Mouse (Mus musculus): ENCODE measurements at regions not wholly inside any gene's neighbourhood (a gene's known extent, or its start where the extent isn't known, plus 50 kb on each side); places are given as distances from the start of the nearest gene placed in this dataset.

- DNase-seq (ENCODE audit: low read depth) = no peak
Measured at GRCm38 (mm10) chr9:62590407-62591195, 53.8 kb upstream of the Coro2b start.

GRCm38 (mm10) chr9:62591196-62591485, 54.3 kb upstream of the Coro2b start:
- DNase-seq (ENCODE audit: low read depth) = no peak

- DNase-seq (ENCODE audit: low read depth) = no peak
Measured at GRCm38 (mm10) chr9:62598056-62598455, 61.2 kb upstream of the Coro2b start.

- no peak for DNase-seq (ENCODE audit: low read depth)
Measured at GRCm38 (mm10) chr9:62598956-62599355, 62.1 kb upstream of the Coro2b start.

GRCm38 (mm10) chr9:62610526-62610925, 67.1 kb upstream of the Itga11 start:
- DNase-seq (ENCODE audit: low read depth) = no peak

- no peak for DNase-seq (ENCODE audit: low read depth)
Measured at GRCm38 (mm10) chr9:62611452-62611851, 66.2 kb upstream of the Itga11 start.

GRCm38 (mm10) chr9:62613053-62613452, 64.6 kb upstream of the Itga11 start:
- no peak for DNase-seq (ENCODE audit: low read depth)

GRCm38 (mm10) chr9:62613806-62614205, 63.8 kb upstream of the Itga11 start:
- no peak for DNase-seq (ENCODE audit: low read depth)

GRCm38 (mm10) chr9:62614950-62615349, 62.7 kb upstream of the Itga11 start:
- no peak for DNase-seq (ENCODE audit: low read depth)

GRCm38 (mm10) chr9:62615799-62616198, 61.8 kb upstream of the Itga11 start:
- DNase-seq (ENCODE audit: low read depth) = no peak

GRCm38 (mm10) chr9:62618994-62619393, 58.6 kb upstream of the Itga11 start:
- DNase-seq (ENCODE audit: low read depth) = no peak

GRCm38 (mm10) chr9:62620901-62621445, 56.7 kb upstream of the Itga11 start:
- DNase-seq (ENCODE audit: low read depth) = no peak

- peak; percentile 20 for DNase-seq (ENCODE audit: low read depth)
Measured at GRCm38 (mm10) chr9:62622106-62622505, 55.5 kb upstream of the Itga11 start.

GRCm38 (mm10) chr9:62624562-62625044, 53.0 kb upstream of the Itga11 start:
- no peak for DNase-seq (ENCODE audit: low read depth)

- no peak for DNase-seq (ENCODE audit: low read depth)
Measured at GRCm38 (mm10) chr9:62627071-62628000, 50.3 kb upstream of the Itga11 start.
